Mouse (Mus musculus) stomach, embryonic 15.5 days (tissue): Measurements from ENCODE around the gene 6030408B16Rik. TPM values are rescaled to one million over a fixed set of nuclear protein-coding genes. Genes with fewer than 3 reads are reported as not detected.

Experiments used
- ATAC-seq: fragments of 200-750 bp; cut with Nextera tagmentation; 2 replicates; pipeline ENCODE4 v1.8.0; 2017; ENCODE audit warnings: low read depth, moderate number of reproducible peaks, moderate TSS enrichment; ENCODE audit not compliant: insufficient read depth, low FRiP score
- H3K27ac ChIP-seq: fragments of 300-500 bp; sonication (generic); 2 replicates; pipeline ENCODE4 v1.5.1; 2015; ENCODE audit warnings: mild to moderate bottlenecking, inconsistent platforms
- H3K27me3 ChIP-seq: fragments of 300-500 bp; sonication (generic); replicated peaks from 2 replicates; pipeline ENCODE4 v1.6.1; 2015; ENCODE audit warnings: inconsistent platforms
- H3K36me3 ChIP-seq: fragments of 300-500 bp; sonication (generic); 2 replicates; pipeline ENCODE4 v1.6.1; 2015; ENCODE audit warnings: inconsistent platforms
- H3K4me1 ChIP-seq: fragments of 300-500 bp; sonication (generic); 2 replicates; pipeline ENCODE4 v1.6.1; 2015; ENCODE audit warnings: inconsistent platforms
- H3K4me2 ChIP-seq: fragments of 300-500 bp; sonication (generic); 2 replicates; pipeline ENCODE4 v1.6.1; 2015; ENCODE audit warnings: mild to moderate bottlenecking, inconsistent platforms
- H3K4me3 ChIP-seq: fragments of 300-500 bp; sonication (generic); replicated peaks from 2 replicates; pipeline ENCODE4 v1.5.1; 2015; ENCODE audit warnings: inconsistent platforms
- H3K9ac ChIP-seq: fragments of 300-500 bp; sonication (generic); 2 replicates; pipeline ENCODE4 v1.6.1; 2015; ENCODE audit warnings: inconsistent platforms
- H3K9me3 ChIP-seq: fragments of 300-500 bp; sonication (generic); 2 replicates; pipeline ENCODE4 v1.6.1; 2016; ENCODE audit warnings: inconsistent platforms
- WGBS: fragments of 180-500 bp; shearing (Covaris S2); methylation state at CpG from one replicate; pipeline ENCODE4 v1.1.7; 2015; 5-methylcytosine and 5-hydroxymethylcytosine counted together
- polyA plus RNA-seq: library from polyadenylated mRNA; unstranded; fragments of >200 nt; fragmentation: Nextera tagmentation; extraction: Ambion mirVana; gene quantifications from 2 replicates; pipeline ENCODE4 v1.2.1, GENCODE M21; 2015

Gene 6030408B16Rik
- polyA plus RNA-seq, 1 experiment from 2014 or later = 11.6 TPM

DNA sequence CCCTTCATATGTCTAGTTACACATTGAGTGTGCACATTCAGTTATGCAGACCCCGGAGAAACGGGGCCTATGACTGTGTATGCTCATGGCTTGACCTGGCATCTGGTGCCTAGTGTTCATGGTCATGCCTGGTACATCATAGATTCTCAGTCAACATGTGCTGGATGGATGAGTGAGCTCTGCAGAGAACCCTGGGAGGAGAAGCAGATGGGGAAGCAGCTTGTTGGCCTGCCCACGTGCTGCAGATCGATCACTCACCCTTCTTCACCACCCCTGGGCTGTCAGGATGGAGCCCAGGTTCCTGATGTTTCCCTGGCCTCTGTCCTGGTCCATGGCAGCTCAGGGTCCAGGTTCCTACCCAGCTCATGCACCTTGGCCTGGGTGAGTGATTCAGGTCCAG, 13.4 kb downstream of the 6030408B16Rik start:
- Histone ChIP-seq H3K4me3 (no peak overlapping the region), H3K4me2 (no peak overlapping the region), H3K9me3 (no peaks in the 10 kb centered on the region), H3K4me1 (peaks cover 11% of the 10 kb centered on the region), H3K9ac (no peak overlapping the region), H3K27ac (no peak overlapping the region), H3K36me3 (no peaks in the 10 kb centered on the region), H3K27me3 (no peaks in the 10 kb centered on the region)
- WGBS = 84% methylated on average over 4 of the region's 4 CpGs
- no peak for ATAC-seq

DNA sequence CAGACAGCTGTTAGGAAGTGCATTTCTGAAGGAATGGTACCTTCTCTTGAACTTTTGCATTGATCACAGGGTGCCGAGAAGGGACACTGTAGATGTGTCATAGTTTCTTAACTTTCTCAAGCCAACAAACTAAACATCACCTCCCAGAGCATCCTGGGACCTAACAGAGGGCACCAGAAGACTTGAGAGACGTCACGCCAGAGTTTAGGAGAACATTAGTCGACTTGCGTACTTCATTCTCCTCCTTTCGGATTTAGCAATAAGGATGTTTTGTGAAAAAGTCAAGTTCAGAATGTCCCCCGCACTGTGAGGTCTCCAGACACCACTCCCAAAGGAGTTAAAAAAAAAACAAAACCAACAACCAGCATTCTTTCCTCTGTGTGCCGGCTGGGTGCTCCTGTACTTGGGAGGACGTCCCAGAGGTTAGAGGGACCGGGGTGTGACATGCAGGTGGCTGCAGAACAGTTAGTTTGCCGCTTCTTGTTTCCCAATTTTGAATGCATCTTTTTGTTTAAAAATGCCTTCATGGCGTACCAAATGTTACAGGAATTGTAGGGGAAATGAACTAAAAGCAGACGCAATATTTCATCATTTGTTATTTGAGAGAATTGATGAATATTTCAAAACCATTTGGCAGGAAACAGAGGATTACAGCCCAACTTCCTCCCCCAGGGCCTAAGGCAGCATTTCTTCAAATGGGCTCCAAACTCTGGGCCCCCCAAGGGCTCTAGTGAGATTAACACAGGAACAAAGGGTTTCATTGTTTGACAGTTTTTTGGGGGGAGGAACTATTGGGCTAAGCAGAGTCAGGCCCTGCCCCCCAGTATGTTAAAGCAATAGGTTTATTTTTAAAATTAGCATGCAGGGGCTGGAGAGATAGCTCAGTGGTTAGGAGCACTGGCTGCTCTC, 15.7 kb downstream of the 6030408B16Rik start:
- Histone ChIP-seq H3K9ac (no peak overlapping the region), H3K27me3 (no peaks in the 10 kb centered on the region), H3K27ac (peak overlapping the region; percentile 31; the same call in 1 of the 2 replicates), H3K4me1 (peaks cover 11% of the 10 kb centered on the region), H3K36me3 (no peaks in the 10 kb centered on the region), H3K4me2 (no peak overlapping the region), H3K9me3 (no peaks in the 10 kb centered on the region), H3K4me3 (no peak overlapping the region)
- WGBS = 40% methylated on average over 13 of the region's 13 CpGs
- peak; percentile 30; the same call in 1 of the 2 replicates for ATAC-seq

DNA sequence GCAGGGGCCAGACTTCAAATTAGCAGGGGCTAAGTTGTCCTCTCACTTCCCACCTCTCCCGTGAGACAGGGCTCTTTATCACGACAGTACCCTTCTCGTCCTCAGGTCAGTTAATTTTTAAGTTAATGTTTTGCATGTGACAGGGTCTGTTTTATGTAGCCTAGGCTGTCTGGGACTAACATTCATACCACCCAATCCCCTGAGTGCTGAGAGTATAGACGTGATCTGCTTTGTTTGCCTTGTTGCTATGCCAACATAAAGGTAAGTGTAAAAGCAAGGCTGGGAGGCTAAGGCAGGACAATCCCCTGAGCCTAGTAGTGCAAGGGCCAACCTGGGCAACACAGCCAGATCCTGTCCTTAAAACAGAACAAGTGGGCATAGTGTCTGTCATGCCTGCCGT, 16.5 kb downstream of the 6030408B16Rik start:
- no peaks in the 10 kb centered on the region for H3K9me3 ChIP-seq
- 0 out of 2 replicates have a peak, but pooled peaks have one; percentile 40 for ATAC-seq
- H3K9ac ChIP-seq = no peak overlapping the region
- H3K4me1 ChIP-seq = peaks cover 11% of the 10 kb centered on the region
- H3K27ac ChIP-seq = peak overlapping the region; percentile 31; the same call in 1 of the 2 replicates
- H3K27me3 ChIP-seq = no peaks in the 10 kb centered on the region
- no peaks in the 10 kb centered on the region for H3K36me3 ChIP-seq
- no peak overlapping the region for H3K4me3 ChIP-seq
- WGBS = 19% methylated on average over 5 of the region's 5 CpGs
- 0 out of 2 replicates have a peak overlapping the region, but pooled peaks have one; percentile 5 for H3K4me2 ChIP-seq

DNA sequence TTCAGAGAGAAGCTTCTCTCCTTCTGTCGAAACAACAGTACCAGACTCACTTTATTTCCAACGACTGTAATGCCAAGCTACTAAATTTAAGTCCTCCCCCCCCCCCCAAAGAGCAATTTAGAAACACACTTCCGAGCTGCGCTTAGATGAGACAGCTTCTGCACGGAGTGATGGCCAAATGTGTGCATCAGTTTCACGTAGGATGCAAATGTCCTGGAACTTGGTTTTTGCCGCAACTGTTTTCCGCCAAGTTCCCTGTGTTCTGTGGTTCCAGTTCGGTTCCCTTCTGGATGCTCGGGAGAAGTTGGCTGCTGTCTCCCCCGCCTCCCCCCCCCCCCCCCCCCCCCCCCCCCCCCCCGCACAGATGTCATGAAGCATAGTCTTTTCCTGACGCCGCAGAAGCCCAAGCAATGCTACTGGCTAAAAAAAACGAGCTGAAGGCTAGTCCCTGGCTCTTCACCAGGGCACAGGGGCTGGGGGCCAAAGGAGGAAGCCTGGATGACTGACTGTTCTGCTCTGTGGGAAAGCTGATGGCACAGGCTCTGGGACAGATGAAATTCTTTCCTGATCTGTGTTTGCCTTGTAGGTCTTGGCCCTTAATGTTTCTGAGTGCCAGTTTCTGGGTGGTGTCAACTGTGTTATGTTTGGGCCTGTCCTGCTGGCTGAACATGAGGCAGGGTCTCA, 18.2 kb downstream of the 6030408B16Rik start:
- no peak overlapping the region for H3K4me3 ChIP-seq
- H3K4me1 ChIP-seq = peaks cover 13% of the 10 kb centered on the region
- H3K36me3 ChIP-seq = no peaks in the 10 kb centered on the region
- no peak for ATAC-seq
- no peaks in the 10 kb centered on the region for H3K9me3 ChIP-seq
- no peaks in the 10 kb centered on the region for H3K27me3 ChIP-seq
- H3K27ac ChIP-seq = no peak overlapping the region
- no peak overlapping the region for H3K4me2 ChIP-seq
- WGBS = 53% methylated on average over 11 of the region's 15 CpGs
- H3K9ac ChIP-seq = no peak overlapping the region

GRCm38 (mm10) chr15:101312006-101312405, 19.0 kb downstream of the 6030408B16Rik start:
- H3K4me1 ChIP-seq = peaks cover 13% of the 10 kb centered on the region
- WGBS = 67% methylated on average over 6 of the region's 6 CpGs
- H3K4me2 ChIP-seq = no peak overlapping the region
- no peak overlapping the region for H3K27ac ChIP-seq
- no peak for ATAC-seq
- H3K9ac ChIP-seq = no peak overlapping the region
- no peaks in the 10 kb centered on the region for H3K36me3 ChIP-seq
- H3K9me3 ChIP-seq = no peaks in the 10 kb centered on the region
- no peak overlapping the region for H3K4me3 ChIP-seq
- H3K27me3 ChIP-seq = no peaks in the 10 kb centered on the region

DNA sequence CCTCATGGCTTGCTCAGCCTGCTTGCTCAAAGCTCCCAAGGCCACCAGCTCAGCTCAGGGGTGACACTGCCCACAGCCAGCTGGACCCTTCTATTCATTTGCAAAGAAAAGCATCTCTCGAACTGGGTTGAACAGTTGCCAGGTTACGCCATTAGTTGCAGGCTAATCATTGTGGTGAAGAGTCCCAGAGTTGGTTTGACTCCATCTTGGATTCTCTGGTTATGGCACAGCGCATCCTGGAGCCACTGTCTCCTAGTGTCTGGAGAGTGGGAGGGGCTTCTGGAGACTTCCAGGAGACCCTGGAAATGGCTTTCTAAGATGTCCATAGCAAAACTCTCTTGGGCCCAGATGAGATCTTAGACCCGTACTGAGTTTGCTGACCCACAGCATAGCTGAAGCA, 22.4 kb downstream of the 6030408B16Rik start:
- WGBS = 87% methylated on average over 4 of the region's 4 CpGs
- Histone ChIP-seq H3K27ac (no peak overlapping the region), H3K36me3 (no peaks in the 10 kb centered on the region), H3K9ac (no peak overlapping the region), H3K4me2 (peak overlapping the region; percentile 61; the same call in 1 of the 2 replicates), H3K9me3 (no peaks in the 10 kb centered on the region), H3K4me1 (peaks cover 8% of the 10 kb centered on the region; the same call in 1 of the 2 replicates), H3K27me3 (no peaks in the 10 kb centered on the region), H3K4me3 (no peak overlapping the region)
- ATAC-seq = no peak

DNA sequence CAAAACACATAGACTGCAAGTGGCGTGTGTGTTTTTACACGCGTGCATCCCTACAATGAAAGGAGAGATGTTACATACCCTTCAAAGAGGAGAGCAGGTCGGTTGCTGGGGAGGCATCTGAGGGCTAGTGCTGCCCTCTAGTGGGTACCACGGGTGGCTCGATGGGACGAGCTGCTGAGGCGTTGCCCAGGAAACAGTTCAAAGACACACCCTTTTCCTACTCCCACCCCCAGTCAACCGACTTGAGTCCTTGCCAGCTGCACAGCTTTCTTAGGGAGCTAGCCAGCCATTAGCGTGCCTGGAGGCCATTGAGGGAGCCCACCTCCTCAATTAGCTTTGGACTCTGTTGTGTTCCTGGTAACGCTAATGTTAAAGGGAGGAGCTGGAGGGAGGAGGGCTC, 22.8 kb downstream of the 6030408B16Rik start:
- ATAC-seq = peak; percentile 78
- no peak overlapping the region for H3K9ac ChIP-seq
- peaks cover 8% of the 10 kb centered on the region; the same call in 1 of the 2 replicates for H3K4me1 ChIP-seq
- H3K27me3 ChIP-seq = no peaks in the 10 kb centered on the region
- H3K4me3 ChIP-seq = peak overlapping the region; percentile 39
- H3K36me3 ChIP-seq = no peaks in the 10 kb centered on the region
- WGBS = under 1% methylated on average over 11 of the region's 11 CpGs
- peak overlapping the region; percentile 61 for H3K4me2 ChIP-seq
- no peaks in the 10 kb centered on the region for H3K9me3 ChIP-seq
- H3K27ac ChIP-seq = no peak overlapping the region

- H3K4me1 ChIP-seq = peaks cover 13% of the 10 kb centered on the region
- peak overlapping the region; percentile 39 for H3K4me3 ChIP-seq
- 52% methylated on average over 13 of the region's 13 CpGs for WGBS
- H3K9ac ChIP-seq = no peak overlapping the region
- H3K27ac ChIP-seq = no peak overlapping the region
- no peaks in the 10 kb centered on the region for H3K9me3 ChIP-seq
- H3K4me2 ChIP-seq = peak overlapping the region; percentile 61
- no peaks in the 10 kb centered on the region for H3K36me3 ChIP-seq
- H3K27me3 ChIP-seq = no peaks in the 10 kb centered on the region
- no peak for ATAC-seq
Observed at GRCm38 (mm10) chr15:101316279-101316912, 23.4 kb downstream of the 6030408B16Rik start.

- 60% methylated on average over 18 of the region's 18 CpGs for WGBS
- H3K9ac ChIP-seq = no peak overlapping the region
- no peaks in the 10 kb centered on the region for H3K9me3 ChIP-seq
- H3K4me1 ChIP-seq = peaks cover 16% of the 10 kb centered on the region
- H3K27ac ChIP-seq = 0 out of 2 replicates have a peak overlapping the region, but pooled peaks have one; percentile 16
- no peak for ATAC-seq
- no peak overlapping the region for H3K4me3 ChIP-seq
- no peaks in the 10 kb centered on the region for H3K27me3 ChIP-seq
- no peak overlapping the region for H3K4me2 ChIP-seq
- H3K36me3 ChIP-seq = no peaks in the 10 kb centered on the region
Observed at GRCm38 (mm10) chr15:101316913-101317813, 24.2 kb downstream of the 6030408B16Rik start.

GRCm38 (mm10) chr15:101317814-101318500, 24.9 kb downstream of the 6030408B16Rik start:
- no peaks in the 10 kb centered on the region for H3K9me3 ChIP-seq
- no peak overlapping the region for H3K4me3 ChIP-seq
- no peaks in the 10 kb centered on the region for H3K27me3 ChIP-seq
- peaks cover 16% of the 10 kb centered on the region for H3K4me1 ChIP-seq
- H3K27ac ChIP-seq = 0 out of 2 replicates have a peak overlapping the region, but pooled peaks have one; percentile 16
- H3K9ac ChIP-seq = no peak overlapping the region
- H3K4me2 ChIP-seq = no peak overlapping the region
- ATAC-seq = no peak
- no peaks in the 10 kb centered on the region for H3K36me3 ChIP-seq
- 81% methylated on average over 2 of the region's 2 CpGs for WGBS
